Mouse (Mus musculus): ENCODE data around the gene Gfral. TPM values are rescaled to one million over a fixed set of nuclear protein-coding genes. Genes with fewer than 3 reads are reported as not detected.

Gene Gfral
- total RNA-seq, 2 experiments from 2014 or later, result not detected

GRCm38 (mm10) chr9:76134042-76134441 is 79.4 kb downstream of the Gfral start:
- no peak for DNase-seq (ENCODE audit: low spot score in 2 of 2)
- intact Hi-C loops (cut with DNase I), result no loop called here

GRCm38 (mm10) chr9:76129353-76129752 is 84.1 kb downstream of the Gfral start:
- intact Hi-C loops (cut with DNase I), result no loop called here
- DNase-seq (ENCODE audit: low spot score in 2 of 2), result no peak

GRCm38 (mm10) chr9:76124249-76124648 is 89.2 kb downstream of the Gfral start:
- intact Hi-C loops (cut with DNase I), result no loop called here
- no peak for DNase-seq (ENCODE audit: low spot score in 2 of 2)

GRCm38 (mm10) chr9:76122888-76123287 is 90.6 kb downstream of the Gfral start:
- peak; percentile 56 to 72 for DNase-seq (ENCODE audit: low spot score in 2 of 2)
- intact Hi-C loops (cut with DNase I), result loop anchor here (2.0 kb wide), 2 partner anchors 114 to 360 kb away; no protein-coding TSS in a partner anchor

Other genes starting within 250 kb of the Gfral start
- 10 to 100 TPM; 15.0 to 18.8 TPM for gene Hmgcll1, start 198.8 kb downstream of the Gfral start, total RNA-seq (2021)
- 1 to 10 TPM; 2.8 to 3.9 TPM for gene Hcrtr2, start 110.2 kb upstream of the Gfral start, total RNA-seq (2021)

Data from left cerebral cortex, postnatal 14 days (tissue).